Mouse (Mus musculus): ENCODE data around the gene Fam166b. TPM values are rescaled to one million over a fixed set of nuclear protein-coding genes. Genes with fewer than 3 reads are reported as not detected.
A peak's percentile ranks its signal among the peaks of the same experiment; 100 is the strongest.

The Fam166b gene
- polyA plus RNA-seq, 1 experiment from 2014 or later = 0.68 TPM

DNA sequence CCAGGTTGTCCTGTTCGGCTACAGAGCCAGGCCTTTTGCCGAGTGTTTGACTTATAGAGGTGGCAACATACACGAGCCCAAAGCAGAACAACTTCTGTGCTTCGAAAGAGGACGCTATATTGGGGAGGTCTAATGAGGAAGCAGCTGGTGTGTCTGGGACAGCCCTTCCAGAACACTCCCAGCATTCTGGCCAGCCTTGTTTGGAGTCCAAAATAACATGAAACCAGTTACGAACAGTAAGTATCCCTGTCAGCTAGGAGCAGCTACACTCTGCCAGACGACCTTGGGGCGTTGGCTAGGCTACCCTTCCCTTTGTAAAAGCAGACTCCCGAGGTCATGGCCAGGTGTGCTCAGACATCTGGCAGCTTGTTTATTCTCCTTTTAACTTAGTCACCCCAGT is 26.7 kb downstream of the Fam166b start:
- Histone ChIP-seq H3K4me2 (ENCODE audit: low read length) (no peak overlapping the region), H3K4me3 (replicated peaks; ENCODE audit: low read length) (no peak overlapping the region), H3K27me3 (replicated peaks; ENCODE audit: control insufficient read depth, insufficient read depth, low read length) (no peaks in the 10 kb centered on the region), H3K4me1 (replicated peaks; ENCODE audit: control insufficient read depth, insufficient read depth, low read length) (peaks cover 18% of the 10 kb centered on the region), H3K9me3 (ENCODE audit: control insufficient read depth, low read length) (no peaks in the 10 kb centered on the region), H3K27ac (ENCODE audit: low read length) (no peak overlapping the region), H3K9ac (replicated peaks; ENCODE audit: low read depth, low read length) (no peak overlapping the region), H3K36me3 (ENCODE audit: control insufficient read depth, insufficient read depth) (no peaks in the 10 kb centered on the region)
- WGBS = 87% methylated on average over 9 of the region's 9 CpGs
- ATAC-seq = no peak

DNA sequence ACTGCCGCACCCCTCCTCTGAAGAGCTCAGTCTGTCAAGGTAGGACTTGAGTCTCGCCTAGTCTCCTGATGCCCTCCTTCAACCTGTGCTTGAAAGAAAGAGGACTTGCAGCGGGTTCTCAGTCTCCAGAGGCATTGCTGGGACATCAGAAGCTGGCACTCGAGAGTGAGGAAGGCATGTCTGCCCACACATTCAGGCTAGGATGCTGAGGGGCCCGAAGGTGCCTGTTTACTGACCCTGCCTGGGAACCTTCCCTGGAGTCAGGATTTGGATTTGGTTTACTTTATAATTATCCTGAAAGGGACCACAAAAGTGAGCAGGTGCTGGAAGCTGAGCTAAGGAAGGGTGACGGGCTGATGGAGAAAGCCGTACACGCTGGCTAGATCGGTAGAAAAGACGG is 27.4 kb downstream of the Fam166b start:
- no peak overlapping the region for H3K4me3 ChIP-seq (replicated peaks; ENCODE audit: low read length)

DNA sequence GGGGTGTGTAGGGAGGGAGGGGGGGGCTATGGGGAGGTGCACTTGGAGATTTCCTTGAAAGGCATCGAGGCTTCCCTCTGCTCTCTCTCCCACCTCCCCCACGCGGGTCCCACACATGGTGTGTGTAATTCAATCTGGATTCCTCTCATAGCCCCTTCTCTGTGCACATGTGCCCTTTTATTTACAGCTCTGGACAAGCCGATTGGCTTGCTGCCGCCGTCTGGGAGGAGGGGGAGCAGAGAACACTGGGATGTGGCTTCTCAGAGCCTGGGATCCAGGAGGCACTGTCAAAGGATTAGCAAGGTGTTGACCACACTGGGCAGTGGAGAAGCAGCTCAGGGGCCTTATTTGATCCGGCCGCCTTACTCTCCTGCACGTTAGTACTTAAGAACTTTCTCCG is 28.0 kb downstream of the Fam166b start:
- no peaks in the 10 kb centered on the region for H3K27me3 ChIP-seq (replicated peaks; ENCODE audit: control insufficient read depth, insufficient read depth, low read length)
- no peaks in the 10 kb centered on the region for H3K9me3 ChIP-seq (ENCODE audit: control insufficient read depth, low read length)
- no peak overlapping the region for H3K9ac ChIP-seq (replicated peaks; ENCODE audit: low read depth, low read length)
- 16% methylated on average over 10 of the region's 10 CpGs for WGBS
- no peak overlapping the region for H3K27ac ChIP-seq (ENCODE audit: low read length)
- no peak overlapping the region for H3K4me3 ChIP-seq (replicated peaks; ENCODE audit: low read length)
- no peaks in the 10 kb centered on the region for H3K36me3 ChIP-seq (ENCODE audit: control insufficient read depth, insufficient read depth)
- peaks cover 15% of the 10 kb centered on the region for H3K4me1 ChIP-seq (replicated peaks; ENCODE audit: control insufficient read depth, insufficient read depth, low read length)
- ATAC-seq = no peak
- no peak overlapping the region for H3K4me2 ChIP-seq (ENCODE audit: low read length)

More for the DNA sequence above, 27.4 kb downstream of the Fam166b start:
- H3K27ac ChIP-seq (ENCODE audit: low read length) = no peak overlapping the region
- no peak overlapping the region for H3K4me2 ChIP-seq (ENCODE audit: low read length)
- H3K4me1 ChIP-seq (replicated peaks; ENCODE audit: control insufficient read depth, insufficient read depth, low read length) = peaks cover 17% of the 10 kb centered on the region
- ATAC-seq = no peak
- H3K9ac ChIP-seq (replicated peaks; ENCODE audit: low read depth, low read length) = no peak overlapping the region
- WGBS = 85% methylated on average over 10 of the region's 10 CpGs
- H3K27me3 ChIP-seq (replicated peaks; ENCODE audit: control insufficient read depth, insufficient read depth, low read length) = no peaks in the 10 kb centered on the region
- H3K9me3 ChIP-seq (ENCODE audit: control insufficient read depth, low read length) = no peaks in the 10 kb centered on the region
- H3K36me3 ChIP-seq (ENCODE audit: control insufficient read depth, insufficient read depth) = no peaks in the 10 kb centered on the region

DNA sequence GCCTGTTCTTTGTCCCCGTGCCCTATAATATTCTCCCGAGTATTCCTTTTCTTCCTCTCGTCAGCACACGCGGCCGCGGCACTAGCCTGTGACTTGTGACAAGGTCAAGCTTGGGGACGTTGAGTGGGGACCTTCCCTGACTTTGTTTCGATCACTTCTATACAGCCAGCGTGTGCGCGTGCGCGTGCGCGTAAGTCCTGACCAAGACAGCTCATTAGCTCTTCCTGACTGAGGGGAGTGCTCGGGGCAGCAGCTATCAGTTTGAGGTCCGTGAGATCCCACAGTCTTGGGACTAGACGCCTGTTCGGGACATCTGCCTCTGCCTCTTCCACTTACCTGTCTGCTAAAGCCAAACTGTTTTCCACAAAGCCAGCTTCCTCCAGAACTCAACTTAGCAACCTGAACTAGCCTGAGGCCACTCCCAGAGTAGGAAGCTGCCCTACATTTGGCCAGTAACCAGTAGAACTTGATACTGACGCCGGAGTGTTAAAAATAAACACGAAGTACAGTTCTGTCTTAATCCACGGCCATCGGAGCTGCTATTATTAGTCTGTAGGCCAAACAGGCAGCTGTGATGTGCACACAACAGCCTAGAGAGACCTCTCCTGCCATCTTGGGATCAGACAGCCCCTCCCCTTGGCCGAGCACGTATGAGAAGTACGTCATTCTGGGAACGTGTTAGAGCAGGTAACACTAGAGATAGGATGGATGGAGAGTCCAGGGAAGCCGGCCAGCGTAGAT is 29.4 kb downstream of the Fam166b start:
- Histone ChIP-seq H3K27me3 (replicated peaks; ENCODE audit: control insufficient read depth, insufficient read depth, low read length) (no peaks in the 10 kb centered on the region), H3K4me1 (replicated peaks; ENCODE audit: control insufficient read depth, insufficient read depth, low read length) (peaks cover 10% of the 10 kb centered on the region), H3K9ac (replicated peaks; ENCODE audit: low read depth, low read length) (no peak overlapping the region), H3K36me3 (ENCODE audit: control insufficient read depth, insufficient read depth) (no peaks in the 10 kb centered on the region), H3K27ac (ENCODE audit: low read length) (no peak overlapping the region), H3K9me3 (ENCODE audit: control insufficient read depth, low read length) (no peaks in the 10 kb centered on the region), H3K4me2 (ENCODE audit: low read length) (no peak overlapping the region), H3K4me3 (replicated peaks; ENCODE audit: low read length) (no peak overlapping the region)
- 86% methylated on average over 31 of the region's 31 CpGs for WGBS
- ATAC-seq = no peak

DNA sequence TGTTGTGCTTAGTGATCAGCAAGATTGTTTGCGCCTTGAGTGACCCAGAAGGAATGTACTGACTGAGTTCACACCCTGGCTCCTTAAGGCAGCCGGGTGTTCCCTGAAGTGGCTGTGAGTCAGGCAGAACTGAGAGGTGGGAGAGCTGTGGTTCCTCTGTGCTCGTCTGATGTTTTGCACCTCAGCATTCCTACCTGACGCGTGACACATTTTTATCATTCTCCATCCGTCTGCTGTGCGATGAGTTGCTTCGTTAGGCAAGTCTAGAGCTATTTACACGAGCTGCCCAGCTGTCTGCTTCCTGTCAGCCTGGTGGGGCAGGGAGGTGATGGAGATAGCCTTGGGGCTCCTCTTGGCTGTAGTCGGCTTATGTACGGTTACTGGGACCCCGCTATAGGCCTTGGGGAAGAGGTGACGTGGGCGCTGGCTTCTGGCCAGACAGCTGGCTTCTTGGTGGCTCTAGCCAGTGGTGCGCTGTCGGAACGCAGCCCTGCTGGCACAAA is 30.1 kb downstream of the Fam166b start:
- Histone ChIP-seq H3K4me3 (replicated peaks; ENCODE audit: low read length) (no peak overlapping the region), H3K9me3 (ENCODE audit: control insufficient read depth, low read length) (no peaks in the 10 kb centered on the region), H3K36me3 (ENCODE audit: control insufficient read depth, insufficient read depth) (no peaks in the 10 kb centered on the region), H3K4me2 (ENCODE audit: low read length) (no peak overlapping the region), H3K27me3 (replicated peaks; ENCODE audit: control insufficient read depth, insufficient read depth, low read length) (no peaks in the 10 kb centered on the region), H3K4me1 (replicated peaks; ENCODE audit: control insufficient read depth, insufficient read depth, low read length) (peaks cover 10% of the 10 kb centered on the region), H3K27ac (ENCODE audit: low read length) (no peak overlapping the region), H3K9ac (replicated peaks; ENCODE audit: low read depth, low read length) (no peak overlapping the region)
- WGBS = 50% methylated on average over 17 of the region's 17 CpGs
- ATAC-seq = peak; percentile 68; the same call in 1 of the 2 replicates

DNA sequence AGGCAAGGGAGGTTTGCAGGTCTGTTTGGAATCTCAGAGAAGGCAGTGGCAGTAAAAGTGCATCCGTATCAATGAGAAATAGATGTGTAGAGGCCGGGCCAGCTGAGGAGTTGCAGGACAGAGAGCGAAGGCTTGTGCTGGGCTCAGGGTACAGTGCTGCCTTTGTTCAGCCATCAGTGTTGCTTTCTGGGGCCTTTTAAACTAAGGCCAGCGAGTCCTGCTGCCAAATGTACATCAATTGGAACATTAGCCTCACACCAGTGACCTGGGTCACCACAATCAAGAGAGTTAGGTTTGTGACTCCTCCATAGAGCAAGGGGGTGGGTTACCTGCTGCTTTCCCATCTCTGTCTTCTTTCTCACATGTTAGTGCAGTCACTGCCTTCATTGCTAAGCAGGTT is 30.9 kb downstream of the Fam166b start:
- Histone ChIP-seq H3K27me3 (replicated peaks; ENCODE audit: control insufficient read depth, insufficient read depth, low read length) (no peaks in the 10 kb centered on the region), H3K27ac (ENCODE audit: low read length) (no peak overlapping the region), H3K4me3 (replicated peaks; ENCODE audit: low read length) (no peak overlapping the region), H3K9me3 (ENCODE audit: control insufficient read depth, low read length) (no peaks in the 10 kb centered on the region), H3K4me1 (replicated peaks; ENCODE audit: control insufficient read depth, insufficient read depth, low read length) (peaks cover 10% of the 10 kb centered on the region), H3K9ac (replicated peaks; ENCODE audit: low read depth, low read length) (no peak overlapping the region), H3K4me2 (ENCODE audit: low read length) (no peak overlapping the region), H3K36me3 (ENCODE audit: control insufficient read depth, insufficient read depth) (no peaks in the 10 kb centered on the region)
- WGBS = 45% methylated on average over 4 of the region's 4 CpGs
- no peak for ATAC-seq

DNA sequence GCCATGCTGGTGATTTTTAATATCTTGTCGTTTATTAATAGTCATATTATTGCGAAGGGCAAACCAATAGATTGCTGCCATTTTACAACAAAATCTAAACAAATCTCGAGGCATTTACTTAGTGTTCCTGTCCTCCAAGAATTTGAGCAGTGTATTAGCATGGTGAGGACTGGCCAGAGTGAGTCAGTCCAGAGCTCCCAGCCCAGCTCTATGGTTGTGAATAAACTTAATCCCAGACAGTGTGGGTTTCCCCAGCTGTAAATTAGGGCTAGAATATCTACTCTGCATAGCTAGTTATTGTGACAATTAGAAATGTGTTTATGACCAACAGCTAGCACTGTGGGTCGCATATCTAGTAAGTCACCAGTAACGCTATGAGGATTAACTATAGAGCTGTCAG is 32.6 kb downstream of the Fam166b start:
- no peak for ATAC-seq
- Histone ChIP-seq H3K4me2 (ENCODE audit: low read length) (no peak overlapping the region), H3K27ac (ENCODE audit: low read length) (no peak overlapping the region), H3K9ac (replicated peaks; ENCODE audit: low read depth, low read length) (no peak overlapping the region), H3K4me1 (replicated peaks; ENCODE audit: control insufficient read depth, insufficient read depth, low read length) (peaks cover 10% of the 10 kb centered on the region), H3K36me3 (ENCODE audit: control insufficient read depth, insufficient read depth) (no peaks in the 10 kb centered on the region), H3K9me3 (ENCODE audit: control insufficient read depth, low read length) (no peaks in the 10 kb centered on the region), H3K4me3 (replicated peaks; ENCODE audit: low read length) (no peak overlapping the region), H3K27me3 (replicated peaks; ENCODE audit: control insufficient read depth, insufficient read depth, low read length) (no peaks in the 10 kb centered on the region)
- 89% methylated on average over 5 of the region's 5 CpGs for WGBS

DNA sequence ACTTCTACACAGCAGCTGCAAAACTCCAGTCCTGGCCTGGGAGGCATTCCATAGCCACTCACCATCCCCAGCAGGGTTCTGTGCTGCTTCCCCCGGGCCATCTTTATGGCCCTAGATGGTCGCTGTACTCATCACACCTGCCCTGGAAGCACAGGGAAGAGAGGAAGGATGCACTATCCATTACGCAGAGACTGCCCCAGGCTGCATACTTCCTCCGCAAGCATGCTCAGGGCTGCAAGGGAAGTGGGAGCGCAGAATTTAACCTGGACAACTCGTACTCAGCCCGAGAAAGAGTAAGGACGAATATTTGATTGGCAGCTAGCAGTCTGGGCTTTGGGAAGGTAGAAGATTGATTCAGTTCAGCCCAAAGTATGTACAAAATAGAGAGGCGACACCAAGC is 33.1 kb downstream of the Fam166b start:
- H3K9me3 ChIP-seq (ENCODE audit: control insufficient read depth, low read length) = no peaks in the 10 kb centered on the region
- H3K36me3 ChIP-seq (ENCODE audit: control insufficient read depth, insufficient read depth) = no peaks in the 10 kb centered on the region
- H3K27me3 ChIP-seq (replicated peaks; ENCODE audit: control insufficient read depth, insufficient read depth, low read length) = no peaks in the 10 kb centered on the region
- H3K4me1 ChIP-seq (replicated peaks; ENCODE audit: control insufficient read depth, insufficient read depth, low read length) = peaks cover 8% of the 10 kb centered on the region
- H3K27ac ChIP-seq (ENCODE audit: low read length) = no peak overlapping the region
- no peak overlapping the region for H3K4me2 ChIP-seq (ENCODE audit: low read length)
- no peak for ATAC-seq
- 82% methylated on average over 9 of the region's 9 CpGs for WGBS
- H3K9ac ChIP-seq (replicated peaks; ENCODE audit: low read depth, low read length) = no peak overlapping the region
- no peak overlapping the region for H3K4me3 ChIP-seq (replicated peaks; ENCODE audit: low read length)

DNA sequence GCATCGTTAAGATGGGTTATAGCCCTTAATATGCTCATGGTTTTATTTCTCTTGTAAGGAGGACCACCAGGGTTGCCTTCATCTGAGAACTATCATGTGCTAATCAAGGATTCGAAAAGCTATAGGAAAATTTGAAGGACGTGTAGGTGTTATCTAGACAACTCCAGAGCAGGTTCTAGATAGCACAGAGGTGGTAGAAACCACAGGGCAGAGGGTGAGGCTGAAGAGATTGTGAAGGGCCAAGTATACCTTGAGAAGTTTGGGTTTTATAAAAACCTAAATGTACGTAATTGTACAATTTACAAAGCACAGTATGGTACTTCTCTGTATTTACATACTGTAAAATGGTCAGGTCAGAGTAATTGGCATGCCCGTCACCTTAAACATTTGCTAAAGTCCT is 33.8 kb downstream of the Fam166b start:
- H3K27ac ChIP-seq (ENCODE audit: low read length) = no peak overlapping the region
- H3K36me3 ChIP-seq (ENCODE audit: control insufficient read depth, insufficient read depth) = no peaks in the 10 kb centered on the region
- no peaks in the 10 kb centered on the region for H3K9me3 ChIP-seq (ENCODE audit: control insufficient read depth, low read length)
- no peak overlapping the region for H3K4me3 ChIP-seq (replicated peaks; ENCODE audit: low read length)
- H3K27me3 ChIP-seq (replicated peaks; ENCODE audit: control insufficient read depth, insufficient read depth, low read length) = no peaks in the 10 kb centered on the region
- ATAC-seq = no peak
- H3K9ac ChIP-seq (replicated peaks; ENCODE audit: low read depth, low read length) = no peak overlapping the region
- 89% methylated on average over 5 of the region's 5 CpGs for WGBS
- peaks cover 7% of the 10 kb centered on the region; the same call in 1 of the 2 replicates for H3K4me1 ChIP-seq (replicated peaks; ENCODE audit: control insufficient read depth, insufficient read depth, low read length)
- no peak overlapping the region for H3K4me2 ChIP-seq (ENCODE audit: low read length)
